Mouse (Mus musculus) naive thymus-derived CD4-positive, alpha-beta T cell, adult 5 months (primary cell): Measurements from ENCODE around the gene Ywhah. TPM values are rescaled to one million over a fixed set of nuclear protein-coding genes. Genes with fewer than 3 reads are reported as not detected.

Source experiments
- polyA plus RNA-seq: library from polyadenylated mRNA; unstranded; fragments of 100-300 nt; shearing (Covaris generic); gene quantifications from one replicate; pipeline ENCODE4 v1.2.1, GENCODE M21; 2017

Ywhah gene
- polyA plus RNA-seq = 270 TPM

DNA sequence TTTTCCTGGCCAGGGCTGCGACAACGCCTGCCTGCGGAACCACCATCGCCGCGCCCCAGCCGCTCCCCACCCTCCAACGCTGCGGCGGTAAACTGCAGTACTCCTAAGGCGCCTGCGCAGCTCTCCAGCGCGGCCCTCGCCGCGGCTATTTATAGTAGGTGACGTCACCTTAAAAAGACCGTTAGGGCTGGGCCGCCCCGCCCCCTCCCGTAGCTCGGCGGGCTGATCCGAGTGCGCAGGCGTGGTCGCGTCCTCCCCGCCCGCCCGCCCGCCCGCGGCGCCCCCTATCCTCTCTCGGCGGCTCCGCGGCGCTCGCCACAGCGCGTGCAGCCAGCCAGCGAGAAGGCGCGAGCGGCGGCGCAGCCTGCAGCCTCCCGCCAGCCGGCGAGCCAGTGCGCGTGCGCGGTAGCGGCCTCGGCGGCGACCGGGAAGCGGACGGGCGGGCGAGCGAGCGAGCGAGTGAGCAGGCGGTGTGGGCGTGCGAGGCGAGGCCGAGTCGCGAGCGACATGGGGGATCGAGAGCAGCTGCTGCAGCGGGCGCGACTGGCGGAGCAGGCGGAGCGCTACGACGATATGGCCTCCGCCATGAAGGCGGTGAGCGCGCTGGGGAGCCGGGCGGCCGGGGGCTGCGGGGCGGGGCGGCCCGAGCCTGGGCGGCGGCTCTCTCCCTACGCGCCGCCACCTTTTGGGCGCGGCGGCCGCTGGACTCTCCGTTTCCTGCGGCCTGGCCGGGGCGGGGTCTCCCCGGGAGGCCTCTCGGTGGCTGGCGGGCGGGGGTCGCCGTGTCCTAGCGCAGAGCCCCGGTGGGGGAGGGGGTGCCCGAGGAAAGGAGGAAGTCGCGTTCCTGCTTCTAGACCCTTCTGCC is at the start of gene Ywhah:
Gene Ywhah (plus strand): TSS at position 256 of the 865 bp plus-strand sequence.

Other genes starting within 250 kb of the Ywhah start
- 95.9 TPM for gene Pisd, start 233.2 kb upstream of the Ywhah start, polyA plus RNA-seq
- gene Gm20671, start 191.7 kb upstream of the Ywhah start, polyA plus RNA-seq = not detected
- gene Prr14l, start 164.6 kb upstream of the Ywhah start, polyA plus RNA-seq = 22.0 TPM
- gene Depdc5, start 155.1 kb upstream of the Ywhah start, polyA plus RNA-seq = 29.1 TPM
- gene Slc5a1, start 85.4 kb downstream of the Ywhah start, polyA plus RNA-seq = not detected
- gene Spon2, start 199.6 kb downstream of the Ywhah start, polyA plus RNA-seq = not detected